Mouse (Mus musculus): ENCODE data around the gene Bfsp1.

GRCm38 (mm10) chr2:143806140-143806923 lies 56.6 kb downstream of the Bfsp1 start:
- TF ChIP-seq POLR2A (IDR thresholded peaks at IDR 0.05; ENCODE audit: low read depth, low read length), result no peak
- no peak for TF ChIP-seq CTCF (IDR thresholded peaks at IDR 0.05; ENCODE audit: extremely low read depth, insufficient read length, insufficient replicate concordance, low read depth, low read length)
